Mouse (Mus musculus): Measurements from ENCODE around the gene Tmem14a. TPM values are rescaled to one million over a fixed set of nuclear protein-coding genes. Genes with fewer than 3 reads are reported as not detected.
A peak's percentile ranks its signal among the peaks of the same experiment; 100 is the strongest.
"Not testable (repeated sequence)": the region's sequence is repeated elsewhere in the genome, so short reads cannot be mapped to it uniquely, and the experiment has no call there.

Tmem14a gene
- total and polyA plus RNA-seq, 2 experiments from 2014 or later, result 1.5 to 9.1 TPM

- ATAC-seq (ENCODE audit: insufficient read depth, low read depth) (no peak), DNase-seq (ENCODE audit: low spot score) (no peak)
- Histone ChIP-seq H3K4me2 (ENCODE audit: low read depth, low read length) (no peak overlapping the region), H3K27ac (ENCODE audit: low read depth) (no peak overlapping the region), H3K36me3 (replicated peaks; ENCODE audit: control insufficient read depth, insufficient read depth, low read length) (no peaks in the 10 kb centered on the region), H3K27me3 (ENCODE audit: control insufficient read depth, insufficient read depth, low read length) (no peaks in the 10 kb centered on the region), H3K4me1 (ENCODE audit: control insufficient read depth, insufficient read depth) (no peaks in the 10 kb centered on the region), H3K9ac (replicated peaks; ENCODE audit: low read depth, low read length) (no peak overlapping the region), H3K9me3 (replicated peaks; ENCODE audit: control insufficient read depth, low read length) (no peaks in the 10 kb centered on the region), H3K4me3 (ENCODE audit: low read depth, low read length) (no peak overlapping the region)
- no peak for TF ChIP-seq CTCF (IDR thresholded peaks at IDR 0.05; ENCODE audit: low read depth)
- no peak for TF ChIP-seq EP300 (IDR thresholded peaks at IDR 0.05; ENCODE audit: low read depth)
- WGBS, result 72% methylated on average over 4 of the region's 4 CpGs
Observed at GRCm38 (mm10) chr1:21263986-21264385, 45.6 kb downstream of the Tmem14a start.

DNA sequence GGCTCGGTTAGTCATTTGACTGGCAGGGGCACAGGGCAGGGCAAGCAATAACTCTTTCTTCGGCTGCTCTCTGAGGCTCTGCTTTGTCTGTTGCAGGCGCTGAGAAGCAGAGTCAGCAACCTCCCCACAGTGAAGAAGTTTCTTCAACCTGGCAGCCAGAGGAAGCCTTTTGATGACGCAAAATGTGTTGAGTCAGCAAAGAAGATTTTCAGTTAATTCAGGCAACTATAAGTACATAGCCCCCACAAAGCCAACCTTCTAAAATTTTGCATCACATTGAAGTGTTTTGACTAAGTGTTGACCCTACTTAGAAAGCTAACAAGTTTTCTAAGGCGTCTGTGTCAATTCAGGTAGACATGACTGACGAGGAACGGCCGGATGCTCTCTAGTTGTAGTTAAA lies 46.4 kb downstream of the Tmem14a start:
- Histone ChIP-seq H3K4me2 (ENCODE audit: low read depth, low read length) (no peak overlapping the region), H3K9me3 (replicated peaks; ENCODE audit: control insufficient read depth, low read length) (no peaks in the 10 kb centered on the region), H3K4me1 (ENCODE audit: control insufficient read depth, insufficient read depth) (no peaks in the 10 kb centered on the region), H3K27ac (ENCODE audit: low read depth) (no peak overlapping the region), H3K36me3 (replicated peaks; ENCODE audit: control insufficient read depth, insufficient read depth, low read length) (no peaks in the 10 kb centered on the region), H3K9ac (replicated peaks; ENCODE audit: low read depth, low read length) (no peak overlapping the region), H3K4me3 (ENCODE audit: low read depth, low read length) (no peak overlapping the region), H3K27me3 (ENCODE audit: control insufficient read depth, insufficient read depth, low read length) (no peaks in the 10 kb centered on the region)
- DNase-seq (ENCODE audit: low spot score) (no peak), ATAC-seq (ENCODE audit: insufficient read depth, low read depth) (no peak)
- TF ChIP-seq EP300 (IDR thresholded peaks at IDR 0.05; ENCODE audit: low read depth), result no peak
- no peak for TF ChIP-seq CTCF (IDR thresholded peaks at IDR 0.05; ENCODE audit: low read depth)
- 77% methylated on average over 8 of the region's 8 CpGs for WGBS

GRCm38 (mm10) chr1:21266766-21267165 lies 48.4 kb downstream of the Tmem14a start:
- Histone ChIP-seq H3K27ac (ENCODE audit: low read depth) (no peak overlapping the region), H3K9me3 (replicated peaks; ENCODE audit: control insufficient read depth, low read length) (no peaks in the 10 kb centered on the region), H3K27me3 (ENCODE audit: control insufficient read depth, insufficient read depth, low read length) (no peaks in the 10 kb centered on the region), H3K9ac (replicated peaks; ENCODE audit: low read depth, low read length) (no peak overlapping the region), H3K36me3 (replicated peaks; ENCODE audit: control insufficient read depth, insufficient read depth, low read length) (no peaks in the 10 kb centered on the region), H3K4me3 (ENCODE audit: low read depth, low read length) (no peak overlapping the region), H3K4me1 (ENCODE audit: control insufficient read depth, insufficient read depth) (no peaks in the 10 kb centered on the region), H3K4me2 (ENCODE audit: low read depth, low read length) (no peak overlapping the region)
- WGBS, result 87% methylated on average over 1 of the region's 1 CpGs
- ATAC-seq (ENCODE audit: insufficient read depth, low read depth), result no peak
- DNase-seq (ENCODE audit: low spot score), result no peak
- no peak for TF ChIP-seq EP300 (IDR thresholded peaks at IDR 0.05; ENCODE audit: low read depth)
- no peak for TF ChIP-seq CTCF (IDR thresholded peaks at IDR 0.05; ENCODE audit: low read depth)

DNA sequence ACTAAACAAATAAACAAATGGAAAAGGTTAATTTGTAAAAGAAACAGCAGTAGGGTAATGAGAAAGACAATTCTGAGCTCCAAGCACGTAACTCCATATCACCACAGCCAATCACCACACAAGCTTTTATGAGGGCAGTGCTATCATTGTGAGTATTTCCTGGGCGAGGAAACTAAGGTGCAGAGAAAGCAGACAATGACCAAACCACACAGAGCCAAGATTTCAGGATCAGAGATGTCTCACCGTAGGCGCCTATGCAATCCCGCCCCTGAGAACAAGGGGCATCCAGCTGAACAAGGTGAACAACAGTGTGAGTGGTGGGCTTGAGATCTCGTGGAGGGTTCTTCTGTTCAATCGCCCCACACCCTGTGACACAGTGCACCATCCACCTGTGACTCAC lies 49.1 kb downstream of the Tmem14a start:
- H3K9ac ChIP-seq (replicated peaks; ENCODE audit: low read depth, low read length); H3K4me1 ChIP-seq (ENCODE audit: control insufficient read depth, insufficient read depth); H3K4me3 ChIP-seq (ENCODE audit: low read depth, low read length); ATAC-seq (ENCODE audit: insufficient read depth, low read depth); H3K36me3 ChIP-seq (replicated peaks; ENCODE audit: control insufficient read depth, insufficient read depth, low read length); H3K27me3 ChIP-seq (ENCODE audit: control insufficient read depth, insufficient read depth, low read length); DNase-seq (ENCODE audit: low spot score); H3K4me2 ChIP-seq (ENCODE audit: low read depth, low read length); H3K9me3 ChIP-seq (replicated peaks; ENCODE audit: control insufficient read depth, low read length); H3K27ac ChIP-seq (ENCODE audit: low read depth): not testable (repeated sequence)
- 79% methylated on average over 6 of the region's 7 CpGs for WGBS

DNA sequence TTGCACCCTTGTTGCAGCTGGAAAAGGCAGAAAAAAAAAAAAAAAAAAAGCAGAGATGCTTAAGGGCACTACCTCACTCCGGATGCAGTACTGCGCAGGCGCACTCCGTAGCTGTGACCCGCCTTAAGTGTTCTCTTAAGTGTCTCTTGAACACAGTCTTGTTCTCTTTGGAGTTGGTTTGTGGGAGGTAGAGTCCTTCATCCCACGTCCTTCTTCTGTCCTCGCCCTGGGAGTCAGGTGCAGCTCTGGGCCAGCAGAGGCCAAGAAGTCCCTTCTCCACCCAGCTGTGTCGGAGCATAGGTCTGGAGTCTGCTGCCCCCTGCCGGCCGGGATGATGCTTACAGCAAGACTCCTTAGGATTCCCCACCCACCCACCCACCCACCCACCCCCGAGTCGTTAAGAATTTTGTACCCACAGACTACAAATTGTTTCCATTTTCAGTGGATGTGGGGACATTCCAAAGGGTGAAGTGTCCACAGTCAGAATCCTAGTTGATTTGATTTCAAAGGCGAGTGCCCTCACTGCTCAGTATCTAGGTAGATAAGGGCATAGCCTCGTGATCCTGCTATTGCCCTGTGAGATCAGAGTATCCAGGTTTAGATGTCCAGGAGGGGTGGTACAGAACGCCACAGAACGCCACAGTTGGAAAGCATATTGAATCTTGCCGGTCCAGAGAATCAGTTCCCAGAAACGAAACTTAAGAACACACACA lies 53.1 kb downstream of the Tmem14a start:
- TF ChIP-seq EP300 (IDR thresholded peaks at IDR 0.05; ENCODE audit: low read depth) (no peak), CTCF (IDR thresholded peaks at IDR 0.05; ENCODE audit: low read depth) (peak; percentile 69)
- Histone ChIP-seq H3K9ac (replicated peaks; ENCODE audit: low read depth, low read length) (0 out of 2 replicates have a peak overlapping the region, but pooled peaks have one; percentile 17), H3K4me3 (ENCODE audit: low read depth, low read length) (peak overlapping the region; percentile 39), H3K4me2 (ENCODE audit: low read depth, low read length) (peak overlapping the region; percentile 69), H3K27me3 (ENCODE audit: control insufficient read depth, insufficient read depth, low read length) (no peaks in the 10 kb centered on the region), H3K9me3 (replicated peaks; ENCODE audit: control insufficient read depth, low read length) (no peaks in the 10 kb centered on the region), H3K36me3 (replicated peaks; ENCODE audit: control insufficient read depth, insufficient read depth, low read length) (no peaks in the 10 kb centered on the region), H3K27ac (ENCODE audit: low read depth) (no peak overlapping the region), H3K4me1 (ENCODE audit: control insufficient read depth, insufficient read depth) (no peaks in the 10 kb centered on the region)
- WGBS, result 16% methylated on average over 18 of the region's 18 CpGs
- DNase-seq (ENCODE audit: low spot score) (peak; percentile 55), ATAC-seq (ENCODE audit: insufficient read depth, low read depth) (peak; percentile 64; the same call in 1 of the 2 replicates)

GRCm38 (mm10) chr1:21272056-21272431 lies 53.7 kb downstream of the Tmem14a start:
- no peaks in the 10 kb centered on the region for H3K9me3 ChIP-seq (replicated peaks; ENCODE audit: control insufficient read depth, low read length)
- H3K36me3 ChIP-seq (replicated peaks; ENCODE audit: control insufficient read depth, insufficient read depth, low read length), result no peaks in the 10 kb centered on the region
- peak overlapping the region; percentile 39 for H3K4me3 ChIP-seq (ENCODE audit: low read depth, low read length)
- H3K4me1 ChIP-seq (ENCODE audit: control insufficient read depth, insufficient read depth), result no peaks in the 10 kb centered on the region
- 14% methylated on average over 14 of the region's 14 CpGs for WGBS
- ATAC-seq (ENCODE audit: insufficient read depth, low read depth), result no peak
- H3K27me3 ChIP-seq (ENCODE audit: control insufficient read depth, insufficient read depth, low read length), result no peaks in the 10 kb centered on the region
- no peak overlapping the region for H3K27ac ChIP-seq (ENCODE audit: low read depth)
- TF ChIP-seq EP300 (IDR thresholded peaks at IDR 0.05; ENCODE audit: low read depth) (no peak), CTCF (IDR thresholded peaks at IDR 0.05; ENCODE audit: low read depth) (no peak)
- H3K9ac ChIP-seq (replicated peaks; ENCODE audit: low read depth, low read length), result 0 out of 2 replicates have a peak overlapping the region, but pooled peaks have one; percentile 17
- H3K4me2 ChIP-seq (ENCODE audit: low read depth, low read length), result peak overlapping the region; percentile 69
- no peak for DNase-seq (ENCODE audit: low spot score)
